Mouse (Mus musculus): ENCODE measurements at regions not wholly inside any gene's neighbourhood (a gene's known extent, or its start where the extent isn't known, plus 50 kb on each side); places are given as distances from the start of the nearest gene placed in this dataset.

- no peak for DNase-seq (ENCODE audit: low spot score in 2 of 2)
These were observed 81.2 kb upstream of the Chordc1 start for GRCm38 (mm10) chr9:18210721-18211120.

GRCm38 (mm10) chr9:18226644-18227043 is 65.3 kb upstream of the Chordc1 start:
- DNase-seq (ENCODE audit: low spot score in 2 of 2) = no peak

- DNase-seq (ENCODE audit: low spot score in 2 of 2) = peak in 1 of 2 experiments; percentile 37
These were observed 62.0 kb upstream of the Chordc1 start for GRCm38 (mm10) chr9:18229933-18230332.
